Comparison of ENCODE assay signal across 9 mouse cellular contexts in genomic region chr2:154420942-154421731, GRCm38 (mm10). TPM values are rescaled to one million over a fixed set of nuclear protein-coding genes. Genes with fewer than 3 reads are reported as not detected.
DNase-seq lines count a peak whose midpoint lies in the region; ATAC-seq lines count a peak whose summit lies in the region.
"Had no signal": no experiment of that assay in that cellular context is flagged by ENCODE, and none has a peak within 500 bp of the region (broad histone marks: within the 10 kb centered on the region; RNA-seq: fewer than 3 reads in every experiment).

No protein-coding gene starts in this region.

- peak; percentile 81 for ATAC-seq in forebrain, embryonic 12.5 days (ENCODE audit: low FRiP score)
- peak; percentile 89 for ATAC-seq in midbrain, embryonic 14.5 days (ENCODE audit: low FRiP score, low TSS enrichment)

- no peaks in the 10 kb centered on the region for H3K36me3 ChIP-seq in forebrain, embryonic 12.5 days (replicated peaks)
- H3K36me3 ChIP-seq in midbrain, embryonic 14.5 days (ENCODE audit: control insufficient read depth, insufficient read depth, low read length), result no peaks in the 10 kb centered on the region

- intact Hi-C loops in heart, postnatal 10 days (cut with DNase I), result no loop called here

- H3K4me1 ChIP-seq in forebrain, embryonic 12.5 days, result peaks cover 32% of the 10 kb centered on the region
- H3K4me1 ChIP-seq in midbrain, embryonic 14.5 days (ENCODE audit: control insufficient read depth, insufficient read depth, low read length), result 0 out of 2 replicates have a peak, but pooled peaks cover 8% of the 10 kb centered on the region

- H3K9me3 ChIP-seq in forebrain, embryonic 12.5 days, result no peaks in the 10 kb centered on the region
- no peaks in the 10 kb centered on the region for H3K9me3 ChIP-seq in midbrain, embryonic 14.5 days (ENCODE audit: control insufficient read depth, low read length)

- peak overlapping the region; percentile 86 for H3K27ac ChIP-seq in forebrain, embryonic 12.5 days
- peak overlapping the region; percentile 75 for H3K27ac ChIP-seq in midbrain, embryonic 14.5 days (replicated peaks; ENCODE audit: low read depth, low read length)

- H3K27me3 ChIP-seq in forebrain, embryonic 12.5 days, result no peaks in the 10 kb centered on the region
- no peaks in the 10 kb centered on the region for H3K27me3 ChIP-seq in midbrain, embryonic 14.5 days (ENCODE audit: control insufficient read depth, insufficient read depth, low read length)

- peak; percentile 82 for DNase-seq in R1 (ENCODE audit: low read depth, low spot score)
- DNase-seq in cerebellum, adult 18-20 months, result peak; percentile 55 to 56
- peak; percentile 74 for DNase-seq in midbrain, embryonic 14.5 days
- no peak for DNase-seq in urinary bladder, adult 18-20 months (ENCODE audit: low spot score in 2 of 2)
- DNase-seq in liver, result no peak
- no peak for DNase-seq in heart, postnatal 10 days
- no peak for DNase-seq in urinary bladder, postnatal 25 days (ENCODE audit: low spot score)
- DNase-seq: thymus, postnatal 4 days had no signal

- no peak overlapping the region; the same call in 1 of the 2 replicates for H3K4me2 ChIP-seq in forebrain, embryonic 12.5 days
- no peak overlapping the region for H3K4me2 ChIP-seq in midbrain, embryonic 14.5 days (ENCODE audit: low read length)

- H3K9ac ChIP-seq in forebrain, embryonic 12.5 days, result no peak overlapping the region
- no peak overlapping the region for H3K9ac ChIP-seq in midbrain, embryonic 14.5 days (replicated peaks; ENCODE audit: low read length)

- 17% methylated on average over 7 of the region's 7 CpGs for WGBS in forebrain, embryonic 12.5 days
- WGBS in midbrain, embryonic 14.5 days, result 12% methylated on average over 7 of the region's 7 CpGs

- H3K4me3 ChIP-seq in forebrain, embryonic 12.5 days (replicated peaks), result no peak overlapping the region
- no peak overlapping the region for H3K4me3 ChIP-seq in midbrain, embryonic 14.5 days (replicated peaks; ENCODE audit: low read depth, low read length)

RNA-seq across cellular contexts. Expression of gene Snta1, which starts 13.2 kb away (rescaled TPM):
- polyA plus RNA-seq in forebrain, embryonic 12.5 days (2016; fragmentation: Nextera tagmentation; extraction: Ambion mirVana), result 3.9 and 4.2 TPM in 2 replicates
- 4.0 and 5.8 TPM in 2 replicates for polyA plus RNA-seq in midbrain, embryonic 14.5 days (2014; fragmentation: Nextera tagmentation; extraction: Ambion mirVana)
- 100 to 1,000 TPM in 1 of 2 experiments, 10 to 100 TPM in 1; 82.6 to 106 TPM for total RNA-seq in heart, postnatal 10 days (2021)

RNA-seq across cellular contexts. Expression of gene Cbfa2t2, which starts 15.1 kb away (rescaled TPM):
- polyA plus RNA-seq in forebrain, embryonic 12.5 days (2016; fragmentation: Nextera tagmentation; extraction: Ambion mirVana), result 75.6 and 84.0 TPM in 2 replicates
- 45.5 and 65.6 TPM in 2 replicates for polyA plus RNA-seq in midbrain, embryonic 14.5 days (2014; fragmentation: Nextera tagmentation; extraction: Ambion mirVana)
- 10 to 100 TPM; 23.5 to 25.3 TPM for total RNA-seq in heart, postnatal 10 days (2021)

RNA-seq across cellular contexts. Expression of gene Cdk5rap1, which starts 48.3 kb away (rescaled TPM):
- polyA plus RNA-seq in forebrain, embryonic 12.5 days (2016; fragmentation: Nextera tagmentation; extraction: Ambion mirVana), result 12.8 and 15.2 TPM in 2 replicates
- 11.0 and 22.9 TPM in 2 replicates for polyA plus RNA-seq in midbrain, embryonic 14.5 days (2014; fragmentation: Nextera tagmentation; extraction: Ambion mirVana)
- total RNA-seq in heart, postnatal 10 days (2021), result 10 to 100 TPM; 13.6 to 16.3 TPM

Comparison
In these comparisons a context has a peak if more than half of its experiments do, and no peak if none do; other contexts are left out.
1. DNase-seq: peak in R1 (single experiment), cerebellum, adult 18-20 months (2 of 2) and midbrain, embryonic 14.5 days (single experiment); none in urinary bladder, adult 18-20 months (0 of 2), liver (single experiment), heart, postnatal 10 days (0 of 2) and urinary bladder, postnatal 25 days (single experiment).